Mouse (Mus musculus): ENCODE results near the gene Uckl1. TPM values are rescaled to one million over a fixed set of nuclear protein-coding genes. Genes with fewer than 3 reads are reported as not detected.
A peak's percentile ranks its signal among the peaks of the same experiment; 100 is the strongest.

Uckl1 gene
- polyA plus RNA-seq, 1 experiment from 2014 or later, result 60.4 TPM

DNA sequence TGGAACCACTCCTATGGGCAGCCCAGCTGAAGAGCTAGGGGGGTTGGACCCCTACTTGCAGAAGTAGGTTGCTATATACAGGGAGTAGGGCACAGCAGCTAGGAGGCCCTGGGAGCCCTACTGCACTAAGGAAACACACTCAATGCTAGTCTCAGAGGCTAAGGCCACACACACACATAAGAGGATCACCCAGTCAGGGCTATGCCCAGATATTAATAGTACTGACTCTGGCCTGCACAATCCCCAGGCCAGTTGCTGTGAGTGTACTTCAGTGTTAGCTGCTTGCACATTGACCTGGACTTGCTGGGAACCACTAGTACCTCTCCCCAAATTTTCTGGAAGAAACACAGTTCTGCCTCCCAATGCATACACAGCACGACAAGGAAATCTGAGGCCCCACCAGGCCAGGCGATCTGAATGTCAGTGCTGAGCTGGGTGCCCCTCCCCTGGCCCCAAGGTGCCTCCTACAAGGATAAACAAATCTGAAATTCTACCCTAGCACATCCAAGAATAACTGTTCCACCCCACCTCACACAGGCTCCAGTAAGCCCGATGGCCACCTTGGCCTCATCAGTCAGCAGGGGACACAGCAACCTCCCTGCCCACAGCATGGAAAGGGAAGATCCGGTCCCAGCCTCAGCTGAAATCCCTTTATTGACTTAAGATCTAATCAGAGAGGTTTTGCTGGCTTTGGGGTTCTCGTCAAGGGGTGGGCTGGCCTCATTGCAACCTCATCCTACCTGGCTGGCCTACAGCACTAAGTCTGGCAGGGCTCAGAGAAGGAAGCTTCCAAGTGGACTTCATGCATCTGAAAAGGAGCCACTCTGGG is 5.7 kb downstream of the Uckl1 start:
- Histone ChIP-seq H3K4me3 (no peak overlapping the region), H3K9me3 (no peaks in the 10 kb centered on the region), H3K27me3 (no peaks in the 10 kb centered on the region), H3K36me3 (peaks cover 13% of the 10 kb centered on the region), H3K4me1 (peaks cover 18% of the 10 kb centered on the region), H3K4me2 (replicated peaks) (no peak overlapping the region), H3K27ac (replicated peaks) (no peak overlapping the region), H3K9ac (replicated peaks) (no peak overlapping the region)
- no peak for ATAC-seq (ENCODE audit: low FRiP score, low read depth)
- 75% methylated on average over 5 of the region's 5 CpGs for WGBS

DNA sequence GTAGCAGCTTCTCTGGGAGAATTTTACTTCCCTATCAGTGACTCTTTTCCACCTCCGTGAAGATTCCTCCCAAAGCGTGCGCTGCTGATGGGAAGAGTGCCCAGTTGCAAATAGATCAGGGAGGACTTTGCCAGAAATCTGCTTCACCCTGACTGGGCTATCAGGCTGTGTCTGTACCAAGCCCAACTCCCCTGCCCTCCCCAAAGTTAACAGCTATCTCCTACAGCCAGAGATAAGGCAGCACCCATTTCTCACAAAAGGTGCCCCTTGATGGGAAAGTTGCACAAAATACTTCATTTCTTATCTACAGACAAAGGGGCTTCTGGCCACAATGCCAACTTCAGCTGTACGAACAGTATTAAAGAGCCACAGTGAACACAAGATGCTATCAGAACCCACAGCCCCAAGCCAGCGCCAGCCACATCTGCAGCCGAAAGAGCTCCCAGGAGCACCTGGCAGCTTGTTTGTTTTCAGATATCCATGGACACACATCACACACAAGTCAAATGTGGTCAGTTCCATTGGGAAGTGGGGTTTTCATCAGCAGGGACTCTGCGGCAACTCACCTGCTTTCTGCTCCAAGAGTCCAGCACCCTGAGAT is 6.6 kb downstream of the Uckl1 start:
- H3K27me3 ChIP-seq, result no peaks in the 10 kb centered on the region
- no peaks in the 10 kb centered on the region for H3K9me3 ChIP-seq
- 88% methylated on average over 7 of the region's 7 CpGs for WGBS
- H3K9ac ChIP-seq (replicated peaks), result 0 out of 2 replicates have a peak overlapping the region, but pooled peaks have one; percentile 17
- peaks cover 12% of the 10 kb centered on the region for H3K36me3 ChIP-seq
- no peak overlapping the region for H3K4me2 ChIP-seq (replicated peaks)
- H3K4me1 ChIP-seq, result peaks cover 18% of the 10 kb centered on the region
- no peak for ATAC-seq (ENCODE audit: low FRiP score, low read depth)
- no peak overlapping the region for H3K4me3 ChIP-seq
- no peak overlapping the region for H3K27ac ChIP-seq (replicated peaks)

DNA sequence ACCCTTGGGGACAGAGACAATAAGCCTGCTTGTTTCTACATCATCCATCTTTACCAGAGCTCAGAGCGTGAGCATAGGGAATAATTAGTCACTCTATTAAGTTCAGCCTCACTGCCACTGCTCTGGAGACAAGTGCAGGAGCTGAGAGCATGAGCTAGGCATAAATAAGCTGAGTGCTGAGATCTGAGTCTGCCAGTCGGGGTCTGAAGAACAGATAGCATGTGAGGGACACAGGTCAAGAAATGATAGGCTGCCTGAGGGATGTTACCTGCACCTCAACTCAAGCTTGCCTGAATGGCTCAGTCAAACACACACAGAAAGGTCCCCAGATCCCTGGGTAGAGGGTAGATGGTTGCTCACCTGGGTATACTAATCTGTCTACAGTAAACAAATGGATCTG is 7.6 kb downstream of the Uckl1 start:
- no peak overlapping the region for H3K9ac ChIP-seq (replicated peaks)
- 77% methylated on average over 2 of the region's 2 CpGs for WGBS

DNA sequence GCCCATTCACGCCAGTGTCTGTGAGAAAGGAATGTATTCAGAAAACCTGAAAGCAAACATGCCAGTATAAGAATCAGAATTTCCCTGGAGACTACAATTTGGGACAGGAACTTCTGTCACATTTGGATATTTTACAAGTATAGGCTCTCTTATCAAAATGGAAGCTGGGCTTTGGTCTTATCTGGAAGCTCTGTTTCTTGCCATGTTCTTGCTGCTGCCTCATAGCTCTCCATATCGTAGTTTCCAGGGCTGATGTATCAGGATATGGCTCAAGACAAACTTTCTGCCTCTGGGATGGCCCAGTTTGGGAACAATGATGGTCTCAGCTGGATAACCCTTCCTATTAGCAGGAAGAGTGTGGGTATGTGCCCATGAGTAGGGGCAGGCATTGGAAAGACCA is 8.1 kb downstream of the Uckl1 start:
- 93% methylated on average over 2 of the region's 2 CpGs for WGBS
- Histone ChIP-seq H3K4me3 (no peak overlapping the region), H3K9ac (replicated peaks) (no peak overlapping the region), H3K4me1 (peaks cover 16% of the 10 kb centered on the region), H3K36me3 (peaks cover 18% of the 10 kb centered on the region), H3K27ac (replicated peaks) (no peak overlapping the region), H3K27me3 (no peaks in the 10 kb centered on the region), H3K4me2 (replicated peaks) (no peak overlapping the region), H3K9me3 (no peaks in the 10 kb centered on the region)
- ATAC-seq (ENCODE audit: low FRiP score, low read depth), result no peak

More for the DNA sequence above, 7.6 kb downstream of the Uckl1 start:
- H3K9me3 ChIP-seq, result no peaks in the 10 kb centered on the region
- no peak for ATAC-seq (ENCODE audit: low FRiP score, low read depth)
- H3K27me3 ChIP-seq, result no peaks in the 10 kb centered on the region
- H3K4me2 ChIP-seq (replicated peaks), result no peak overlapping the region
- H3K36me3 ChIP-seq, result peaks cover 16% of the 10 kb centered on the region
- H3K4me3 ChIP-seq, result no peak overlapping the region
- H3K27ac ChIP-seq (replicated peaks), result no peak overlapping the region
- peaks cover 16% of the 10 kb centered on the region for H3K4me1 ChIP-seq

DNA sequence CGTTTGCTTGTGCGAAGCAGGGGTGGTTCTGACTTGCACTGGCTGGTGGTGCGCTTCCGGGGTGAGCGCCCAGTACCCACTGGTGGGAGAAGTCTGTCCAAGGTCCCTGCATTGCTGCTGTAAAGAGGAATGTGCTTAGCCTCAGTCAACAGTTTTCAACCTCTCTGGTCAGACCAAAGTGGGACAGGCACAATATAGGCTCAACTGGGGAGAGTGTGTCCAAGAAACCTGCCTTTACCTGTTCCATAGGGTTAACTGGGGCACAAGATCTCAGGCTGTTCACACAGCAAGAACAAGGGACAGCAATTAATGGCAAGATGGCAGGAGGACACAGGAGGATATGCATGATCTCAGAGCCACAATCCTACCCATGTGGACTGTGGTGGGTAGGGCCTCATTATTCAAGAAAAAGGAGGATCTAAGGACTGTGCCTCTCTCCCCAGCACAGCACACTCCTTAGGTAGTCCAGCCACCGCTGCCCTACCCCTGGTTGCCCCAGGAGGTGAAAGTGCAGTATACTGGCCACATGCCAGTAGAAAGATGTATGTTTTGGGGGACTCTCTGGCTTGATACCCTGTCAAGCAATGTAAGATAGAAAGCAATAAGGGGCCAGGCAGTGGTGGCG is 9.7 kb downstream of the Uckl1 start:
- Histone ChIP-seq H3K27me3 (no peaks in the 10 kb centered on the region), H3K9me3 (no peaks in the 10 kb centered on the region), H3K4me1 (peaks cover 7% of the 10 kb centered on the region; the same call in 1 of the 2 replicates), H3K9ac (replicated peaks) (no peak overlapping the region), H3K4me3 (no peak overlapping the region), H3K4me2 (replicated peaks) (no peak overlapping the region), H3K36me3 (peaks cover 18% of the 10 kb centered on the region), H3K27ac (replicated peaks) (no peak overlapping the region)
- ATAC-seq (ENCODE audit: low FRiP score, low read depth), result no peak
- 92% methylated on average over 7 of the region's 7 CpGs for WGBS

DNA sequence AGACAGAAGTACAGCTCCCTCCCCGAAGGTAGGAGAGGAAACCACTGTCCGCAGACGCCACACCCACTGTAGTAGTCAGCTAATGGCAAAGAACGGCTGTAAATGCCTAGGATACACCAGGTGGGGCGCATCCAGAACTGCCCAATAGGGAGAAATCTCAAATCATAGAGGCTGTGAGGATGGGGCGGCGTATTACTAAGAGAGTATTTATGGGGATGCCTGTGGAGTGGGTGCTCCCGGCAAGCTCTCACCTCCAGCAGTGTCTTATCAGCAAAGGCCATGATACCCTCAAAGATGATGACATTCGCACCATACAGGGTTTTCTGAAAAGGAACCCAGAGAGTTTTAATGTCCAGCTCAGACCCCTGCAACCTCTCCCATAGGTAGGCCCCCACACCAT is 10.7 kb downstream of the Uckl1 start:
- Histone ChIP-seq H3K36me3 (peaks cover 18% of the 10 kb centered on the region), H3K27me3 (no peaks in the 10 kb centered on the region), H3K4me2 (replicated peaks) (no peak overlapping the region), H3K4me3 (no peak overlapping the region), H3K9me3 (no peaks in the 10 kb centered on the region), H3K27ac (replicated peaks) (no peak overlapping the region), H3K9ac (replicated peaks) (no peak overlapping the region), H3K4me1 (0 out of 2 replicates have a peak, but pooled peaks cover 4% of the 10 kb centered on the region)
- WGBS, result 90% methylated on average over 9 of the region's 9 CpGs
- no peak for ATAC-seq (ENCODE audit: low FRiP score, low read depth)

DNA sequence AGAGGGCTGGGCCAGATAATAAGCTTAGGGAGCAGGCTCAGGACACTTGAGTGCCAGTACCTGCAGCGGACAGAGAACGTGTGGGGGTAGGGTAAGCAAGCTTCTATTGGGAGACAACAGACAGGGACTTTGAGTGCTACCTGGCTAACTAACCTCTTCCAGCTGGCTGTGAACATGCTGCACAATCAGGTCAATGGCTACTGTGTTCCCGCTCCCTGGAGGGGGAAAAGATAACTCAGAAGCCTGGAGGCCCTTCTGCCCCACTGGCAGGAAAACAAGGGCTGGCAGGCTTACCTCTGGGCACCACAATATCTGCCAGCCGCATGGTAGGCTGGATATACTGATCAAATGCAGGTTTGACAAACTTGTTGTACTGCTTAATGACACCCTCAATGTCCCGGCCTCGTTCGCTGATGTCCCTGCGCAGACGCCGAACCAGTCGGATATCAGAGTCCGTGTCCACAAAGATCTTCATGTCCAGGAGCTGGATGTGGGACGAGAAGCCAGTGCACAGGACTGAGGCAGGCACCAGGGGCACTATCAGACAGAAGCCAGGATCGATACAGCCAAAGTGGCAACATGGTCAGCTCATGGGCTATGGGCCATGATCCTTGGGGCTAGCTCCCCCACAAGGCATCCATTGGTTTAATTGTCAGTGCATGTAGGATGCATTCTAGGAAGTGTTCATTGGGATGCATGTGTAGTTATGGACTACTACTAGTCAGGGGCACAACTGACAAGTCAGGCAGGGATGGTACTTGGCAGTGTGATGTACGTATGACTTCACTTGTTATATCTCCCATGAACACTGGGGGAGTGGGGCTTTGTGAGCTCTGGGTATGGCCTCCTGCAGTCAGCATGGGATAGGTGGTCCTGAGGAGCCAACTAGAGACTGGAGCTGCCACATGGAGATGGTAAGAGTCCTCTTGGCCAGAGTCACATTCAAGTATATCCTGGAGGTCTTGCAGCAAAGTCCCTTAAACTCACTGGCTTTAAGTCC is 11.5 kb downstream of the Uckl1 start:
- ATAC-seq (ENCODE audit: low FRiP score, low read depth), result no peak
- Histone ChIP-seq H3K9me3 (no peaks in the 10 kb centered on the region), H3K4me1 (no peaks in the 10 kb centered on the region)

DNA sequence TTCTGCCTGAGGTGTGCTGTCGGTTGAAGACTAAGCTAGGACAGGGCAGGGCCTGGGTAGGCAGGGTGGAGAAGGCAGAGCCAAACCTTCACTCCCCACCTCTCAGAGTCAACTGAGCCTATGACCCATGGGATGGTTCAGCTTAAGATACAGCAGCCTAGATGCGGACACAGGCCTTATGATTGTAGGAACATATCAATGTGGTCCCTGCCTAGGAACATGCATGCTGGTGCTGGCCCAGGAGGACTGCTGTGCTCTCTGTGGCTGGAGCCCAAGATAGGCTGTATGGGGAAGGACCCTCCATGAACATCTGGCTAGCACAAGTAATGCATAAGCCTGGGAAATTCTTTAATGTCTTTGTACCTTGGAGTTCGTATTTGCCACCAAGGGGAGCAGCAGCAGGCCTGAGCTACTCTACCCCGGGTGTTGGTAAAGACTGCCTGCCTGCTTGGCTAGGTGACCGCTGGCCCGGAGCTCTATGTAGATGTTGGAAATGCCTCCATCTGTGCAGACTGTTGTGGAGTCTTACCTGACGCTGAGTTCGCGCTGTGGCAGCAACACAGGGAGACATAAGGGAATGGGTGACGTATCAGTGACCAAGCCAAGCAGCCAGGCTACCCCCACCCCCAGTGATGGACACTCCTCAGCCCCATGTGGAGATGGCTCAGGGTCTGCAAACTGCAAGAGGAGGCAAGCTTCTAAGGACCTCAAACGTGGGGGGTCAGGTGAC is 12.6 kb downstream of the Uckl1 start:
- H3K9ac ChIP-seq (replicated peaks), result no peak overlapping the region
- no peaks in the 10 kb centered on the region for H3K9me3 ChIP-seq
- WGBS, result 90% methylated on average over 11 of the region's 11 CpGs
- no peaks in the 10 kb centered on the region for H3K27me3 ChIP-seq
- no peak for ATAC-seq (ENCODE audit: low FRiP score, low read depth)
- peaks cover 18% of the 10 kb centered on the region for H3K36me3 ChIP-seq
- no peaks in the 10 kb centered on the region for H3K4me1 ChIP-seq
- H3K27ac ChIP-seq (replicated peaks), result no peak overlapping the region
- H3K4me2 ChIP-seq (replicated peaks), result no peak overlapping the region
- no peak overlapping the region for H3K4me3 ChIP-seq

More for the DNA sequence above, 11.5 kb downstream of the Uckl1 start:
- no peak overlapping the region for H3K4me3 ChIP-seq
- H3K4me2 ChIP-seq (replicated peaks), result no peak overlapping the region
- 92% methylated on average over 15 of the region's 15 CpGs for WGBS
- H3K27ac ChIP-seq (replicated peaks), result no peak overlapping the region
- H3K9ac ChIP-seq (replicated peaks), result no peak overlapping the region
- peaks cover 18% of the 10 kb centered on the region for H3K36me3 ChIP-seq
- no peaks in the 10 kb centered on the region for H3K27me3 ChIP-seq

DNA sequence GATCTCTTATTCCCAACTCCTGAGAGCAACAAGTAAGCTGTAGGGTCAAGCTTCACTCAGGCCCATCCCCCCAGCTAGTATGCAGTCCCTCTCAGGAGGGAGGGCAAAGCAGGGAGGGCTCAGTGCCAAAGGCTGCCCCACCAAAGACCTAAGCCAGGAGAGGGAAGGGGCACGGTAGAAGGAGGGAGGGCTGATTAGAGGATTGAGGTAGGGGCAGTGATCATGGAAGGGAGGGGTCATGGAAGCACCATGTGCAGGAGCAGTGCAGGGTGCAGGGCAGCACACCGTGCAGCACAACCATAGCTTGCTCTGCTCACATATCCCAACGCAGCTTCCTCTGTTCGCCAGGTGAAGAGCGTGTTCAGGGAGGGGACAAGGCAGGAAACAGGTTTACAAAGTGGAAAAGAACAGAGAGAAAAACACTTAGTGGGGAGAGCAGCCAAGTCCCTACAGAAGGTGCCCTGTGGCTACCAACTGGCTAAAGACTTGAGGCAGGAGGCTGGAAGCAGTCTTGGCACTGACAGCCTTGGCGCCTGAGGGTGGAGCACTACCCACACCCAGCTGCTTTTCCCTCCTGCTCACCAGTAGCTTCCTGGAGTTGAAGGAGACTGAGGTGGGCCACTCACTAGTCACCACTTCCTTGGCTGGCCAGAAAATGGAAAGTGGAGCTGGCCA is 13.6 kb downstream of the Uckl1 start:
- Histone ChIP-seq H3K4me3 (no peak overlapping the region), H3K27ac (replicated peaks) (no peak overlapping the region), H3K9ac (replicated peaks) (0 out of 2 replicates have a peak overlapping the region, but pooled peaks have one; percentile 15), H3K36me3 (peaks cover 18% of the 10 kb centered on the region), H3K9me3 (no peaks in the 10 kb centered on the region), H3K27me3 (no peaks in the 10 kb centered on the region), H3K4me1 (no peaks in the 10 kb centered on the region), H3K4me2 (replicated peaks) (no peak overlapping the region)
- 71% methylated on average over 6 of the region's 6 CpGs for WGBS
- no peak for ATAC-seq (ENCODE audit: low FRiP score, low read depth)

DNA sequence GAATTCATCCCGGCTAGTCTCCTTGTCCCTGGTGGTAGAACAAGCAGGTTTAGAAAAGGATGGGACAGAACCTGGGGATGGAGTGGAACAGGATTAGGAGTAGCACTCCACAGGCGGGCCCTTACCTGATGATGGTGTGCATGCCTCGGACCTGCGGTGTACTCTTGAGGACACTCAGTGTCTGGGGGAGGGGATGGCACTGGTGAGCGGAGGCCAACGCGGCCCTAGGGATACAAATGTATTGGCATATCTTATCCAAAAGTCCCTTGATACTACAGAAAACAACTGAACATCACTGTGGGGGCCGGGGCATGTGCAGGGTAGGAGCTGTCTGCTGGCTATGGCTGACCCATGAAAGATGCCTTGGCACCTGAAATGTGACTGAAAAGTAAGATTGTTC is 14.3 kb downstream of the Uckl1 start:
- Histone ChIP-seq H3K9me3 (no peaks in the 10 kb centered on the region), H3K4me2 (replicated peaks) (no peak overlapping the region), H3K27ac (replicated peaks) (no peak overlapping the region), H3K4me3 (no peak overlapping the region), H3K4me1 (no peaks in the 10 kb centered on the region), H3K9ac (replicated peaks) (no peak overlapping the region), H3K36me3 (peaks cover 18% of the 10 kb centered on the region), H3K27me3 (no peaks in the 10 kb centered on the region)
- 88% methylated on average over 8 of the region's 8 CpGs for WGBS
- no peak for ATAC-seq (ENCODE audit: low FRiP score, low read depth)
